Mouse (Mus musculus) right cerebral cortex, postnatal 10 days (tissue): Measurements from ENCODE around the gene Naxd.
A peak's percentile ranks its signal among the peaks of the same experiment; 100 is the strongest.

Experiments used
- DNase-seq, 2 experiments: peaks; one replicate each; pipeline ENCODE4 v3.0.0; 2021; ENCODE audit warnings: low spot score in 2 of 2

Gene Naxd

GRCm38 (mm10) chr8:11556691-11557423 lies 59.6 kb downstream of the Naxd start:
- peak; percentile 68 to 76 for DNase-seq

- peak; percentile 50 to 74 for DNase-seq
These were observed 60.1 kb downstream of the Naxd start for GRCm38 (mm10) chr8:11557424-11557767.

GRCm38 (mm10) chr8:11557768-11558629 lies 60.7 kb downstream of the Naxd start:
- DNase-seq: peak; percentile 98

- DNase-seq: no peak
These were observed 62.2 kb downstream of the Naxd start for GRCm38 (mm10) chr8:11559511-11559910.

GRCm38 (mm10) chr8:11560220-11560619 lies 62.9 kb downstream of the Naxd start:
- DNase-seq: no peak

GRCm38 (mm10) chr8:11564236-11564635 lies 66.9 kb downstream of the Naxd start:
- no peak for DNase-seq
